Mouse (Mus musculus): ENCODE data around the gene C1s1. TPM values are rescaled to one million over a fixed set of nuclear protein-coding genes. Genes with fewer than 3 reads are reported as not detected.
"Not testable (repeated sequence)": the region's sequence is repeated elsewhere in the genome, so short reads cannot be mapped to it uniquely, and the experiment has no call there.

The C1s1 gene
- polyA plus RNA-seq, 1 experiment from 2014 or later, result 2.0 TPM

- H3K4me3 ChIP-seq (ENCODE audit: low read depth, low read length); H3K27ac ChIP-seq (ENCODE audit: low read length); ATAC-seq (ENCODE audit: insufficient number of reproducible peaks, insufficient read depth, low FRiP score, low read depth); H3K9me3 ChIP-seq (ENCODE audit: control insufficient read depth, low read depth, low read length); H3K27me3 ChIP-seq (ENCODE audit: control insufficient read depth, insufficient read depth, low read length); H3K4me1 ChIP-seq (ENCODE audit: control insufficient read depth, insufficient read depth, low read length); H3K4me2 ChIP-seq (replicated peaks; ENCODE audit: low read depth, low read length); H3K9ac ChIP-seq (replicated peaks; ENCODE audit: low read depth, low read length); H3K36me3 ChIP-seq (ENCODE audit: control insufficient read depth, insufficient read depth, low read length): not testable (repeated sequence)
- WGBS, result 91% methylated on average over 1 of the region's 2 CpGs
Measured at GRCm38 (mm10) chr6:124561611-124562010, 19.5 kb upstream of the C1s1 start.

GRCm38 (mm10) chr6:124561156-124561555 lies 19.0 kb upstream of the C1s1 start:
- H3K9me3 ChIP-seq (ENCODE audit: control insufficient read depth, low read depth, low read length); H3K9ac ChIP-seq (replicated peaks; ENCODE audit: low read depth, low read length); H3K27me3 ChIP-seq (ENCODE audit: control insufficient read depth, insufficient read depth, low read length); H3K27ac ChIP-seq (ENCODE audit: low read length); H3K4me3 ChIP-seq (ENCODE audit: low read depth, low read length); H3K4me1 ChIP-seq (ENCODE audit: control insufficient read depth, insufficient read depth, low read length); H3K4me2 ChIP-seq (replicated peaks; ENCODE audit: low read depth, low read length); H3K36me3 ChIP-seq (ENCODE audit: control insufficient read depth, insufficient read depth, low read length); ATAC-seq (ENCODE audit: insufficient number of reproducible peaks, insufficient read depth, low FRiP score, low read depth): not testable (repeated sequence)
- 89% methylated on average over 4 of the region's 4 CpGs for WGBS

GRCm38 (mm10) chr6:124555956-124556355 lies 13.8 kb upstream of the C1s1 start:
- not testable (repeated sequence) for H3K9me3 ChIP-seq (ENCODE audit: control insufficient read depth, low read depth, low read length); H3K4me2 ChIP-seq (replicated peaks; ENCODE audit: low read depth, low read length); H3K27ac ChIP-seq (ENCODE audit: low read length); H3K4me1 ChIP-seq (ENCODE audit: control insufficient read depth, insufficient read depth, low read length); H3K36me3 ChIP-seq (ENCODE audit: control insufficient read depth, insufficient read depth, low read length); H3K4me3 ChIP-seq (ENCODE audit: low read depth, low read length); ATAC-seq (ENCODE audit: insufficient number of reproducible peaks, insufficient read depth, low FRiP score, low read depth); H3K27me3 ChIP-seq (ENCODE audit: control insufficient read depth, insufficient read depth, low read length); H3K9ac ChIP-seq (replicated peaks; ENCODE audit: low read depth, low read length)
- 72% methylated on average over 2 of the region's 2 CpGs for WGBS

GRCm38 (mm10) chr6:124552766-124553165 lies 10.6 kb upstream of the C1s1 start:
- H3K4me1 ChIP-seq (ENCODE audit: control insufficient read depth, insufficient read depth, low read length), result no peaks in the 10 kb centered on the region
- ATAC-seq (ENCODE audit: insufficient number of reproducible peaks, insufficient read depth, low FRiP score, low read depth), result no peak
- H3K9me3 ChIP-seq (ENCODE audit: control insufficient read depth, low read depth, low read length), result peaks cover 9% of the 10 kb centered on the region
- 71% methylated on average over 22 of the region's 22 CpGs for WGBS
- no peaks in the 10 kb centered on the region for H3K36me3 ChIP-seq (ENCODE audit: control insufficient read depth, insufficient read depth, low read length)
- no peak overlapping the region for H3K4me3 ChIP-seq (ENCODE audit: low read depth, low read length)
- H3K4me2 ChIP-seq (replicated peaks; ENCODE audit: low read depth, low read length), result no peak overlapping the region
- no peak overlapping the region for H3K27ac ChIP-seq (ENCODE audit: low read length)
- no peaks in the 10 kb centered on the region for H3K27me3 ChIP-seq (ENCODE audit: control insufficient read depth, insufficient read depth, low read length)
- no peak overlapping the region for H3K9ac ChIP-seq (replicated peaks; ENCODE audit: low read depth, low read length)

GRCm38 (mm10) chr6:124549023-124549550 lies 6.9 kb upstream of the C1s1 start:
- 87% methylated on average over 3 of the region's 3 CpGs for WGBS
- no peak overlapping the region for H3K4me2 ChIP-seq (replicated peaks; ENCODE audit: low read depth, low read length)
- ATAC-seq (ENCODE audit: insufficient number of reproducible peaks, insufficient read depth, low FRiP score, low read depth), result no peak
- peaks cover 9% of the 10 kb centered on the region for H3K9me3 ChIP-seq (ENCODE audit: control insufficient read depth, low read depth, low read length)
- H3K27me3 ChIP-seq (ENCODE audit: control insufficient read depth, insufficient read depth, low read length), result no peaks in the 10 kb centered on the region
- no peaks in the 10 kb centered on the region for H3K4me1 ChIP-seq (ENCODE audit: control insufficient read depth, insufficient read depth, low read length)
- H3K4me3 ChIP-seq (ENCODE audit: low read depth, low read length), result no peak overlapping the region
- H3K9ac ChIP-seq (replicated peaks; ENCODE audit: low read depth, low read length), result no peak overlapping the region
- no peak overlapping the region for H3K27ac ChIP-seq (ENCODE audit: low read length)
- H3K36me3 ChIP-seq (ENCODE audit: control insufficient read depth, insufficient read depth, low read length), result no peaks in the 10 kb centered on the region

- H3K4me3 ChIP-seq (ENCODE audit: low read depth, low read length); H3K4me1 ChIP-seq (ENCODE audit: control insufficient read depth, insufficient read depth, low read length); H3K27me3 ChIP-seq (ENCODE audit: control insufficient read depth, insufficient read depth, low read length); H3K4me2 ChIP-seq (replicated peaks; ENCODE audit: low read depth, low read length); H3K9ac ChIP-seq (replicated peaks; ENCODE audit: low read depth, low read length); H3K36me3 ChIP-seq (ENCODE audit: control insufficient read depth, insufficient read depth, low read length); H3K9me3 ChIP-seq (ENCODE audit: control insufficient read depth, low read depth, low read length); ATAC-seq (ENCODE audit: insufficient number of reproducible peaks, insufficient read depth, low FRiP score, low read depth); H3K27ac ChIP-seq (ENCODE audit: low read length): not testable (repeated sequence)
- WGBS, result 87% methylated on average over 3 of the region's 3 CpGs
Measured at GRCm38 (mm10) chr6:124547979-124548378, 5.8 kb upstream of the C1s1 start.

GRCm38 (mm10) chr6:124545425-124545824 lies 3.3 kb upstream of the C1s1 start:
- H3K9ac ChIP-seq (replicated peaks; ENCODE audit: low read depth, low read length), result no peak overlapping the region
- H3K9me3 ChIP-seq (ENCODE audit: control insufficient read depth, low read depth, low read length), result no peaks in the 10 kb centered on the region
- 74% methylated on average over 2 of the region's 2 CpGs for WGBS
- H3K27ac ChIP-seq (ENCODE audit: low read length), result no peak overlapping the region
- no peaks in the 10 kb centered on the region for H3K27me3 ChIP-seq (ENCODE audit: control insufficient read depth, insufficient read depth, low read length)
- H3K36me3 ChIP-seq (ENCODE audit: control insufficient read depth, insufficient read depth, low read length), result no peaks in the 10 kb centered on the region
- no peak overlapping the region for H3K4me2 ChIP-seq (replicated peaks; ENCODE audit: low read depth, low read length)
- no peaks in the 10 kb centered on the region for H3K4me1 ChIP-seq (ENCODE audit: control insufficient read depth, insufficient read depth, low read length)
- ATAC-seq (ENCODE audit: insufficient number of reproducible peaks, insufficient read depth, low FRiP score, low read depth), result no peak
- H3K4me3 ChIP-seq (ENCODE audit: low read depth, low read length), result no peak overlapping the region

- Histone ChIP-seq H3K4me1 (ENCODE audit: control insufficient read depth, insufficient read depth, low read length) (no peaks in the 10 kb centered on the region), H3K27me3 (ENCODE audit: control insufficient read depth, insufficient read depth, low read length) (no peaks in the 10 kb centered on the region), H3K36me3 (ENCODE audit: control insufficient read depth, insufficient read depth, low read length) (no peaks in the 10 kb centered on the region), H3K4me3 (ENCODE audit: low read depth, low read length) (no peak overlapping the region), H3K27ac (ENCODE audit: low read length) (no peak overlapping the region), H3K4me2 (replicated peaks; ENCODE audit: low read depth, low read length) (no peak overlapping the region), H3K9ac (replicated peaks; ENCODE audit: low read depth, low read length) (no peak overlapping the region), H3K9me3 (ENCODE audit: control insufficient read depth, low read depth, low read length) (no peaks in the 10 kb centered on the region)
- WGBS, result 76% methylated on average over 5 of the region's 6 CpGs
- no peak for ATAC-seq (ENCODE audit: insufficient number of reproducible peaks, insufficient read depth, low FRiP score, low read depth)
Measured at GRCm38 (mm10) chr6:124544466-124544865, 2.3 kb upstream of the C1s1 start.

GRCm38 (mm10) chr6:124541176-124541575 lies 983 bp downstream of the C1s1 start:
- H3K36me3 ChIP-seq (ENCODE audit: control insufficient read depth, insufficient read depth, low read length); H3K4me1 ChIP-seq (ENCODE audit: control insufficient read depth, insufficient read depth, low read length); H3K27ac ChIP-seq (ENCODE audit: low read length); H3K4me3 ChIP-seq (ENCODE audit: low read depth, low read length); H3K9me3 ChIP-seq (ENCODE audit: control insufficient read depth, low read depth, low read length); H3K27me3 ChIP-seq (ENCODE audit: control insufficient read depth, insufficient read depth, low read length); ATAC-seq (ENCODE audit: insufficient number of reproducible peaks, insufficient read depth, low FRiP score, low read depth); H3K9ac ChIP-seq (replicated peaks; ENCODE audit: low read depth, low read length); H3K4me2 ChIP-seq (replicated peaks; ENCODE audit: low read depth, low read length): not testable (repeated sequence)
- WGBS, result 81% methylated on average over 2 of the region's 2 CpGs
